Mouse (Mus musculus): ENCODE results near the gene Adra1d. TPM values are rescaled to one million over a fixed set of nuclear protein-coding genes. Genes with fewer than 3 reads are reported as not detected.

Gene Adra1d
- 10 to 100 TPM; 64.3 to 65.7 TPM for total RNA-seq (2021)
- long read RNA-seq, experiment 1, transcript Adra1d-201 (2 exons, 1,899 nt) = major isoform, 37 of 38 reads
- long read RNA-seq, experiment 1, partial matches to known transcripts = 0 of 38 reads
- long read RNA-seq, experiment 1, other reads (novel, unspliced or antisense) = 1 of 38 reads
- long read RNA-seq, experiment 2, transcript Adra1d-201 (2 exons, 1,899 nt) = major isoform, 25 of 26 reads
- long read RNA-seq, experiment 2, partial matches to known transcripts = 0 of 26 reads
- long read RNA-seq, experiment 2, other reads (novel, unspliced or antisense) = 1 of 26 reads

GRCm38 (mm10) chr2:131561891-131562585 lies at the start of gene Adra1d:
TSS of gene Adra1d (minus strand) at chr2:131562283.
- Histone ChIP-seq H3K27ac (peak within 1 kb of the TSS; percentile 91), H3K4me3 (peak within 1 kb of the TSS; percentile 58)
- intact Hi-C loops (cut with DNase I) = loop anchor here (1.0 to 2.0 kb wide), 4 partner anchors 103 to 250 kb away; no protein-coding TSS in a partner anchor
- TF ChIP-seq CTCF (IDR thresholded peaks at IDR 0.05) = no peak
- no peak for DNase-seq (ENCODE audit: extremely low spot score in 1 of 2, low spot score in 2 of 2)

DNA sequence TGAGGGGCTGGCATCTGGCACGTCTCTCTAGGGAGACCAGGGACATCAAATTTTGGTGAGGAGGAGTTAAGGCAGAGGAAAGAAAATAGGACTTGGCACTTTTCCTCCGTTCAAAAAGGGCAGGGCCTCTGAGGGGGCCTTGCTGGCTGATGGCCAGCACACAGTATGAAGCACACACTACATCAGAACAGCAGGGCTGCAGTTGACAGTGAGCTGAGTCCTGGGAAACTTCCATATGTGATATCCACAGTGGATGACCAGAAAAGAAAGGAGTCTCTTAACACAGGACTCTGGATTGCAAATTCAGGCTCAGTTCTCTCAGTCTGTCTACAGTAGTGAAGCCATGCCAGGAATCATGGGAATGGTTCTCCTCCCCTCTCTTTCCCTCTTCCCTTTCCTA lies 39.8 kb upstream of the Adra1d start:
- no peak for DNase-seq (ENCODE audit: extremely low spot score in 1 of 2, low spot score in 2 of 2)
- intact Hi-C loops (cut with DNase I) = no loop called here
- Histone ChIP-seq H3K4me3 (no peak overlapping the region), H3K27ac (no peak overlapping the region)
- no peak for TF ChIP-seq CTCF (IDR thresholded peaks at IDR 0.05)

GRCm38 (mm10) chr2:131594871-131595270 lies 32.8 kb upstream of the Adra1d start:
- no peak for TF ChIP-seq CTCF (IDR thresholded peaks at IDR 0.05)
- Histone ChIP-seq H3K27ac (no peak overlapping the region), H3K4me3 (no peak overlapping the region)
- DNase-seq (ENCODE audit: extremely low spot score in 1 of 2, low spot score in 2 of 2) = no peak
- intact Hi-C loops (cut with DNase I) = no loop called here

DNA sequence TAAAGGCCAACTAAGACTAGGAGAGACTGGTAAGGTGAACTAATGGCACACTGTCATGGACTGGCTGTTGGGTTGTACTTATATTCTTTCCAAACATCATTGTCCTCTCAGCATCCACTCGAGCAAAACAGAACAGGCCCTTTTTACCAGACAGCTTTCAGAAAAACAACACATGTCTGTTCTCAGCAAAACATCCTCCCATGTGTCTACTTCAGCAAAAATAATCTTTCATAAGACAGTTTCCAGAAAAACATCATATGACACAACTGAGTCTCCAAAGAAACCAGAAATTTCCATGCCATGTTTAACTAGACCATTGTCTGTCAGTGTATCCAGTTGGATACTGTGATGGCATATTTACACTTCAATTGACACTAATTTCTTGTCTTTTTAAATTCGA lies 25.4 kb upstream of the Adra1d start:
- H3K4me3 ChIP-seq = no peak overlapping the region
- no peak overlapping the region for H3K27ac ChIP-seq
- intact Hi-C loops (cut with DNase I) = no loop called here
- DNase-seq (ENCODE audit: extremely low spot score in 1 of 2, low spot score in 2 of 2) = no peak
- TF ChIP-seq CTCF (IDR thresholded peaks at IDR 0.05) = no peak

DNA sequence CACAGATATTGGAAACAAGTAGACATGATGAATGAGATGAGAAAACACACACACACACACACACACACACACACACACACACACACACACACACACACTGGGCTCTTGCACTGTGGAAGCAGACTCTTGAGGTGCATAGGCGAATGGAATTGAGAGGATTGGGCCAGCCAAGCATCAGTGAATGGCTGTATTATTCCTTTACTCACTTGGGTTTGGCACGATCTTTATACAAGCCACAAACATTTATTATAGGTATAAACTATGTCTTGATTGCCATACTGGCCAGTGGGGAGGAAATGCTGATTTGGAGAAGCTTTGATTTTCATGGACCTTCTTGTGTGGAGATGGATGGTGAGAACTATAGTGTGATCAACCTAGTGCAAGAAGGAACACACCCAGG lies 19.4 kb upstream of the Adra1d start:
- Histone ChIP-seq H3K27ac (no peak overlapping the region), H3K4me3 (no peak overlapping the region)
- intact Hi-C loops (cut with DNase I) = no loop called here
- no peak for DNase-seq (ENCODE audit: extremely low spot score in 1 of 2, low spot score in 2 of 2)
- TF ChIP-seq CTCF (IDR thresholded peaks at IDR 0.05) = no peak

DNA sequence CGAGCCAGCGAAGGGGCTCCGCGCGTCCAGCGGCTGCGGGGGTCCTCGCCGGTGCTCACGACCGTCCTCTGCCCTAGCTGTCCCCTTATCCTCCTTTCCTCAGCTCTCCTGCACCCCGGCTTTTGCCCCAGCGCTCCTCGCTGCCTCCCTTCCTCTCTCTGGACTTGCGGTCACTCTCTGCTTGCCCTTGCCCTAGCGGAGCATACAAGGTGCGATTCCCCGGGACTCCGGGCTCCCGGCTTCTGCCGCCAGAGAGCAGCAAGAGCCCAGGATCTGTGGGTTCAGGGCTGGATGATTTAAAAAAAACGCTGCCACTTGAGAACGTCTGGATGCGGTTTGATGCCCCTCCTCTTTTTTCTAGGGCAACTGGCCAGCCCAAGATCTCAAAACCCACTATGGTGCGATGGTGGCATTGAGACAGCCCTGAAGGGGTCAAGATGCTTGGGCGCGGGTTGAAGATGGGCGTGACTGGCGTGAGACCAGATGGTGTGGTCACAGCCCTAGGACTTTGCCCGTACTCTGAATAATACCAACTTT lies 571 bp upstream of the Adra1d start:
- H3K4me3 ChIP-seq = peak overlapping the region; percentile 58
- intact Hi-C loops (cut with DNase I) = loop anchor here (1.0 to 2.0 kb wide), 4 partner anchors 102 to 250 kb away; no protein-coding TSS in a partner anchor
- peak; percentile 79 for TF ChIP-seq CTCF (IDR thresholded peaks at IDR 0.05)
- peak; percentile 68 to 73 for DNase-seq (ENCODE audit: extremely low spot score in 1 of 2, low spot score in 2 of 2)
- peak overlapping the region; percentile 91 for H3K27ac ChIP-seq

- no peak for DNase-seq (ENCODE audit: extremely low spot score in 1 of 2, low spot score in 2 of 2)
- TF ChIP-seq CTCF (IDR thresholded peaks at IDR 0.05) = no peak
- intact Hi-C loops (cut with DNase I) = no loop called here
- peak overlapping the region; percentile 91 for H3K27ac ChIP-seq
- H3K4me3 ChIP-seq = peak overlapping the region; percentile 58
Observed at GRCm38 (mm10) chr2:131561344-131561870, 676 bp downstream of the Adra1d start.

GRCm38 (mm10) chr2:131560205-131560919 lies 1.7 kb downstream of the Adra1d start:
- Histone ChIP-seq H3K4me3 (peak overlapping the region; percentile 58), H3K27ac (peak overlapping the region; percentile 91; the same call in 1 of the 2 replicates)
- DNase-seq (ENCODE audit: extremely low spot score in 1 of 2, low spot score in 2 of 2) = no peak
- intact Hi-C loops (cut with DNase I) = no loop called here
- TF ChIP-seq CTCF (IDR thresholded peaks at IDR 0.05) = no peak

GRCm38 (mm10) chr2:131557896-131558295 lies 4.2 kb downstream of the Adra1d start:
- Histone ChIP-seq H3K4me3 (peak overlapping the region; percentile 58), H3K27ac (no peak overlapping the region)
- no peak for DNase-seq (ENCODE audit: extremely low spot score in 1 of 2, low spot score in 2 of 2)
- no peak for TF ChIP-seq CTCF (IDR thresholded peaks at IDR 0.05)
- intact Hi-C loops (cut with DNase I) = no loop called here

DNA sequence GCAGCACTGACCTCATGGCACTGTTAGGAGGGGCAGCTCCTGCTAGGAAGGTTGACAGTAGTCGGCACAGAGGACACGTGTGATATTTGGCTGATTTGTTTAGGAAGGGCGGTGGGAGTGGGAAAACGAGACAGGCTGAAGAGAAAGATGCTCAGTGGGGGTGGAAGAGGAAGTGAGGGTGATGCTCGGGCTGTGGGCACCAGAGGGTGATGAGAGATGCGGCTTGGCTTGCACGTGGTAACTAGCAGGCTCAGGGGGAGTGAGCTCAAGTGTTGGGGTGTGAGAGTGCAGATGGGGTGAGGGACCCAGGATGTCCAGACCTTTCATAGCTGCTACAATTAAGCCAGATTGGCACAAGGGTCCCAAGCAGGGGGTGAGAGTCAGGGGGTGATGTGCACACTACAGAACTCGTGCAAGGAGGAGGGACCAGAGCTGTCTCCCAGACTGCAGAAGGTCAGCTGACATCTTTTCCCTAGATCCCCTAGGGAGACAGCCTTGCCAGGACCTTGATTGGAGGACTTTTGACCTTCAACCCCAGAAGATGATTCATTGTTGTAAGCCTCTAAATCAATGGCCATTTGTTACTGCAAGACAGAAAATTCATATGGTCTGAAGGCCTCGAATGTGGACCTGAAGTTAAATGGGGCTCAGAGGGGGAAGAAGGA lies 9.2 kb downstream of the Adra1d start:
- no peak for TF ChIP-seq CTCF (IDR thresholded peaks at IDR 0.05)
- no peak overlapping the region for H3K4me3 ChIP-seq
- no peak for DNase-seq (ENCODE audit: extremely low spot score in 1 of 2, low spot score in 2 of 2)
- intact Hi-C loops (cut with DNase I) = no loop called here
- H3K27ac ChIP-seq = no peak overlapping the region
